Mouse (Mus musculus): ENCODE data around the gene Tmem104. TPM values are rescaled to one million over a fixed set of nuclear protein-coding genes. Genes with fewer than 3 reads are reported as not detected.

The Tmem104 gene
- 1 to 10 TPM; 9.5 to 9.6 TPM for total RNA-seq (2021)
- long read RNA-seq, experiment 1, full-length matches to known transcripts: 1 of 4 reads
- long read RNA-seq, experiment 1, partial matches to known transcripts: 0 of 4 reads
- long read RNA-seq, experiment 1, other reads (novel, unspliced or antisense): 3 of 4 reads
- long read RNA-seq, experiment 2, full-length matches to known transcripts: 6 of 7 reads
- long read RNA-seq, experiment 2, partial matches to known transcripts: 1 of 7 reads
- long read RNA-seq, experiment 2, other reads (novel, unspliced or antisense): 0 of 7 reads

- intact Hi-C loops (cut with DNase I): no loop called here
- peak; percentile 100 for DNase-seq
Observed at GRCm38 (mm10) chr11:115187224-115187639, at the start of gene Tmem104. Tmem104 (plus strand) TSS chr11:115187487.

- intact Hi-C loops (cut with DNase I): no loop called here
- DNase-seq: no peak
Observed at GRCm38 (mm10) chr11:115138597-115139262, 48.6 kb upstream of the Tmem104 start.

GRCm38 (mm10) chr11:115141970-115142369 lies 45.3 kb upstream of the Tmem104 start:
- intact Hi-C loops (cut with DNase I): no loop called here
- DNase-seq: no peak

DNA sequence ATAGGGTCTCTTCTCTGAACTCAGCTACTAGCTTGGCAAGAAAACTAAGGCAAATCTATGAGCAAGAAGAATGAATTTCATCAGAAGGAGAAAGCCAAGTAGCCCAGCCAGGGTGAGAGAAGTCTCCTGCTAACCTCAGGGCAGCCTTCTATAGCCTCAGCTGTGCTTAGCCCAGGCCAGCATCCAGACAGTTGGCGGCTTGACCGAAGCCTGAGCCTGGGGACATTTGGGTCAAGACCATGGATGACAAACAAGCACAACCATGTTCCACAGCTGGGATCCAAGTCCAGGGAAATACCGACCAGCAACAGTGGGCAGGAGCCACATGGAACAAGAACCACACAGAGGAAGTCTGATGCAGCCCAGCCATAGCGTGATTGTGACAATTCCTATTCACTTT lies 39.5 kb upstream of the Tmem104 start:
- intact Hi-C loops (cut with DNase I): no loop called here

GRCm38 (mm10) chr11:115150741-115151254 lies 36.5 kb upstream of the Tmem104 start:
- intact Hi-C loops (cut with DNase I): no loop called here
- DNase-seq: no peak

More for the DNA sequence above, 39.5 kb upstream of the Tmem104 start:
- no peak for DNase-seq

DNA sequence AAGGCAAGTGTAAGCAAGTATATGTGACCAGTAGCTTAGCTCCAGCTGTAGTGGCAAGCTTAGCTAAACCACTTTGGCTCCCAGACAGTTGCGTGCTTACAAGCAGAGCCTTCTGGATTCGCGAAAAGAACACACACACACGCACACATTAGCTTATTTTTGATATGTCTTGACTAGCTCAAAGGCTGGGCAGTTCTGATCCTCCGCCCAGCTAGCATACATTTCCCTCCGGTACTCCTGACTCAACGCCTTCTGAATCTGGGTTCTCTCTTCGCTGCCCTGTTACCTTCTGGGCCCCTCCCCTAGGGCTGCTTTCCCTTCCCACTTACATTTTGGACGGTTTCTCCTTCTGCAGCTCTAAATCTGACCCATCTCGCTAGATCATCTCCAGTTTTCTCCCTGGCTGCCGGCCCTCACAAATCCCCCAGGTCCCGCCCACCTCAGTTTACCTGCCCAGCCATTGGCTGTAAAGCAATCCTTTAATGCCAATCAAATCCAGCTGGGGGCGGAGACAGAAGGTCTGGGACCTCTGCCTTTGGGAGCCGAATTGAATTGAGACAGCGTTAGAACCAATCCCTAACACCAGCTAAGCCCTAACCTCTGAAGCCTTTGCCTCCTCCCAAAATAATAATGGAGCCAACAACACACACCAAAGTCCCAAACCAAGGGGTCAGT lies 35.4 kb upstream of the Tmem104 start:
- intact Hi-C loops (cut with DNase I): no loop called here
- DNase-seq: peak in 1 of 2 experiments; percentile 70

GRCm38 (mm10) chr11:115153088-115153487 lies 34.2 kb upstream of the Tmem104 start:
- intact Hi-C loops (cut with DNase I): loop anchor here (1.0 kb wide), 1 partner anchor 70 kb away; no protein-coding TSS in a partner anchor
- DNase-seq: no peak

DNA sequence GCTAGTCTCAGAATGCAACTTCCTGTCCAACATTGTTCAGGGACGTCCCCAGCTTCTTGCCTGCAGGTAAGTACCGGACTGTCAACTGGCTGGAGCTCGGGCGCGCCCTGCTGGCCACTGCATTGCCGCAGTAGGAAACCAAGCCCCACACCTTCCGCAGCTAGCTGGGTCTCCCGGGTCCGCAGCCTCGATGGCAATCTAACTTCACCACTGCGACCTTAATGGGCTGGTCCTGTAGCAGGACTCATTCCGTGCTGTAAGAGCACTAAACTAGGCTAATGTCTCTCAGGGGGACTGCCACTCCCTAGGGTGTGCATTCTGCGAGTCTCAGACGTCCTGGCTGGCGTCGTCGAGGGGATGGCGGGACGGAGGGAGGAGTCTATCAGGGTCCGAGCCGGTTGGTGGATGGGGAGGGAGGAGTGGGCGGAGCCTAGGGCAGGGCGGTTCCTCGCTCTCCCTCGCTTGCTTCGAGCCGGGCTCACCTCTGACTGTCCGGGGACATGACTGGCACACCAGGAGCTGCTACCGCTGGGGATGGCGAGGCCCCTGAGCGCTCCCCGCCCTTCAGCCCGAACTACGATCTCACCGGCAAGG lies 33.5 kb upstream of the Tmem104 start:
- DNase-seq: peak; percentile 78 to 80
- intact Hi-C loops (cut with DNase I): loop anchor here (1.0 kb wide), 1 partner anchor 70 kb away; no protein-coding TSS in a partner anchor

DNA sequence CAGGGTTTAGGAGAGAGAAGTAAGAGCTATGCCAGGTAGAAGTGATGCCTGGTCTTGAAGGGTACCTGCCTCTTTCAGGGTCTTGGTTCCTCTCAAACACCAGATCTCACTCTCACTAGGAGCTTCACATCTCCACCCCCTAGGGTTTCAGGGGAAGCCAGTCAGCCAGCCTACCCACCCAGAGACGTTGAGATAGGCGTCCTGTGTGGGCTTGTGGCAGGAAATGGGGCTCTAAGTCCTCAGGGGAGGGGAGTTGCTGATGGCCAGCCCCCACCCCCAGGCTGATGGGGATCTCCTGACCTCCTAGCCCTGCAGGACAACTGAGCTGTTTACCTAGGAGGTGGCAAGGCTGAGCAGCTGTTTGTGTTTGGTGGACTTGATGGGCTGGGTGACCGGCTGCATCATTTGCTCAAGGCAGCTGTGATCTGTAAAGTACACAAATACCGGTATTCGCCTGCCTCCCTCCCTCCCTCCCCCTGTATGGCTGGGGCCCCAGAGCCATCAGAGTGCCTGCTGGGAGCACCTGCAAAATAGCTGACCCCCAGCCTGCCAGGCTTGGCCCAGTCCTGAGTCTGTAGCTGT lies 32.1 kb upstream of the Tmem104 start:
- DNase-seq: no peak
- intact Hi-C loops (cut with DNase I): no loop called here

DNA sequence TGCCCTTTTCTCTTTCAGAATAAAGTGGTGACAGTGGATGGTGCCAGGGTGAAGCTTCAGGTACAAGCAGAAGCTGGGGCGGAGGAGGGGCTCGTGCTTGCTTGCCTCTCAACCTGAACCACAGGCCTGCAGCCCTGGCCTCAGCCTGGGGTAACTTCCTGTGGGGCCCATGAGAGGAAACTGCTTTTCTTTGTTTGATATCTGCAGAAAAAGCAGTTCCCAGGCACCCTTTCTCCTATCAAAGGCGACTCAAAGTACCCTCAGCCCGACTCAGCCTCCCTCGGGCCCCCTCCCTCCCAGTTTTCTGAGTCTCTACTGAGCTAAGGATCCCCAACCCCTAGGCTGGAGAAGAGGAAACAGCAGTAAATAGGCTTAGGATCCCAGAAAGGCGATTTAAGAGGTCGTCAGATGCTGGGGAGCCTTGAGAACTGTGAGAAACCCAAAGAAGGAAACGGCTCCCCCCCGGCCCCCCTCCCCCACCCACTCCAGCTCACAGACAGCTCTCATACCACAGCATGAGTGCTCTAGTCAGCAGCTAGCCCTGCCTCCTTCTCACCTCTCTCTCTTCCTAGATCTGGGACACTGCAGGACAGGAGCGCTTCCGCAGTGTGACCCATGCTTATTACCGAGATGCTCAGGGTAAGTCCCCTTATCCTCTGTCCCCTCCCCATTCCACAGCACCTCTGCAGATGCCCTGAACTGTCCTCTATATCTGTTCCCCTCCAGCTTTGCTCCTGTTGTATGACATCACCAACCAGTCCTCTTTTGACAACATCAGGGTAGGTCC lies 29.2 kb upstream of the Tmem104 start:
- intact Hi-C loops (cut with DNase I): no loop called here

DNA sequence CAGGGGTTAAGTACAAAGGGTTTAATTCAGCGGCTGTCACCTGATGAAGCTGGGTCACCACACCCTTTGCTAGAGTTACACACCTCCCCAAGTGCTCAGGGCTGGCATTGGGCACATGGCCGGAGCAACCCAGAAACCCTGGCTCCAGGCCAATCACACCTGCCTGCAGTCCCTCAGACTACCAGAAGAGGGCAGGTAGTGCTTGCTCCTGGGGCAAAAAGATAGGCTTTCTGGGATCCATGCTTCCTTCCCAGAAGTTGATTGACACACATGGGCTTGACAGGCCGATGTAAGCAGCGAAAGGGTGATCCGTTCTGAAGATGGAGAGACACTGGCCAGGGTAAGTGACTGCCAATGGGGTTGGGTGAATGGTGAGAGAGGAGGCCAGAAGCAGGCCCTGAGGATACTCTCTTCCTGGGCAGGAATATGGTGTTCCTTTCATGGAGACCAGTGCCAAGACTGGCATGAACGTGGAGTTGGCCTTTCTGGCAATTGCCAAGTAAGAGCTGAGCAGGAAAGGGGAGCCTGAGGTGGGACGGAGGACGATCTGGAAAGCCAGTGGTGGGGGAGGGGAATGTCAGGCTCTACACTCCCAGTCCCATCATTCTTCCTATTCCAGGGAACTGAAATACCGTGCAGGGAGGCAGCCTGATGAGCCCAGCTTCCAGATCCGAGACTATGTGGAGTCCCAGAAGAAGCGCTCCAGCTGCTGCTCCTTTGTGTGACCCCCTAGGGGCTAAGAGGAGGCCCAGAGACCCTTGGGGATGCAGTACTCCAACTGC lies 27.1 kb upstream of the Tmem104 start:
- peak; percentile 75 to 84 for DNase-seq
- intact Hi-C loops (cut with DNase I): loop anchor here (1.0 kb wide), 1 partner anchor 22 kb away; no protein-coding TSS in a partner anchor

More for the DNA sequence above, 29.2 kb upstream of the Tmem104 start:
- DNase-seq: no peak

- peak; percentile 86 to 89 for DNase-seq
- intact Hi-C loops (cut with DNase I): loop anchor here (1.0 kb wide), 1 partner anchor 21 kb away; no protein-coding TSS in a partner anchor
Observed at GRCm38 (mm10) chr11:115160883-115161577, 26.3 kb upstream of the Tmem104 start.

GRCm38 (mm10) chr11:115161578-115162204 lies 25.6 kb upstream of the Tmem104 start:
- no peak for DNase-seq

DNA sequence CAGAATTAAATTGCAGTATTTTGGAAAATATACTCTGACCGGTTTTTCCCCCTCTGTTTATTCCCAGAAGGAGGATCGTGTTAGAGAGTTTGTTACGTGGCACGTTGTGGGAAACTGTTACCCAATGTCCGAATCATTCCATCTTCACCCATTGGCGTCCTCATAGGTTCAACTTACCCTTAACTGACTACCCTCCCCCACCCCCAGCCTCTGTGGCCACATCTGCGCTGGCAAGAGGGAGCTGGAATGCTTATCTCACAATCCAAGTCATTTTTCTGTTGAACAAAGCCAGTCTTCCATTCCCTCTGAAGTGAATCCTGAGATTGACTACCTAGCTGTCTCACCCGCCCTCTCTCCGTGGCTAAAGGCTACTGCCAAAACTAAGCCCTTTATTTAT lies 25.1 kb upstream of the Tmem104 start:
- DNase-seq: no peak
- intact Hi-C loops (cut with DNase I): loop anchor here (2.0 kb wide), 1 partner anchor 109 kb away; no protein-coding TSS in a partner anchor

More at GRCm38 (mm10) chr11:115161578-115162204, 25.6 kb upstream of the Tmem104 start:
- intact Hi-C loops (cut with DNase I): loop anchor here (2.0 kb wide), 1 partner anchor 109 kb away; no protein-coding TSS in a partner anchor

- intact Hi-C loops (cut with DNase I): loop anchor here (2.0 kb wide), 1 partner anchor 108 kb away; no protein-coding TSS in a partner anchor
Observed at GRCm38 (mm10) chr11:115162832-115163480, 24.3 kb upstream of the Tmem104 start, which contains the start of gene Slc9a3r1. Slc9a3r1 (plus strand) TSS chr11:115163341.

DNA sequence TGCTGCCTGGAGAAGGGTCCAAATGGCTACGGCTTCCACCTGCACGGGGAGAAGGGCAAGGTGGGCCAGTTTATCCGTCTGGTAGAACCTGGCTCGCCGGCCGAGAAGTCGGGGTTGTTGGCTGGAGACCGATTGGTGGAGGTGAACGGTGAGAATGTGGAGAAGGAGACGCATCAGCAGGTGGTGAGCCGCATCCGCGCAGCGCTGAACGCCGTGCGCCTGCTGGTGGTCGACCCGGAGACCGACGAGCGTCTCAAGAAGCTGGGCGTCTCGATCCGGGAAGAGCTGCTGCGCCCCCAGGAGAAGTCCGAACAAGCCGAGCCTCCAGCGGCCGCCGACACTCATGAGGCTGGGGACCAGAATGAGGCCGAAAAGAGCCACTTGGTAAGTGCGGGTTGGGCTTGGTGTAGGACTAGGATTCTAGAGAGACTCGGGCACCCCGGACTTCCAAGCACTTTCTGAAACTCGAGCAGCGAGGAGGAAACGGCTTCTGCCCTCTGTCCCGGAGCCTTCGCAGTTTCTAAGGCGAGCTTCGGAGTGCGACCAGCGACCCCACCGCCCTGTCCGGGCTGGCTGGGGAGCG lies 23.6 kb upstream of the Tmem104 start:
- DNase-seq: peak in 1 of 2 experiments; percentile 45
- intact Hi-C loops (cut with DNase I): loop anchor here (2.0 kb wide), 1 partner anchor 107 kb away; no protein-coding TSS in a partner anchor

More at GRCm38 (mm10) chr11:115162832-115163480, 24.3 kb upstream of the Tmem104 start, which contains the start of gene Slc9a3r1:
- DNase-seq: peak; percentile 97 to 98
